Mouse (Mus musculus) gastrocnemius, adult 18-20 months (tissue): ENCODE results near the gene Smyd3. TPM values are rescaled to one million over a fixed set of nuclear protein-coding genes. Genes with fewer than 3 reads are reported as not detected.

Experiments
- DNase-seq: peaks from one replicate; pipeline ENCODE4 v3.0.0; 2021; ENCODE audit warnings: low spot score
- long read RNA-seq, 2 experiments: library from polyadenylated mRNA; stranded (forward); transcript quantifications; one replicate each; pipeline ENCODE4 v2.0.0; 2021
- total RNA-seq, 2 experiments: library from RNA; stranded (reverse); gene quantifications; 2 replicates each; pipeline ENCODE4 v1.2.3; 2021

Gene Smyd3
- 1 to 10 TPM; 5.1 to 5.2 TPM for total RNA-seq
- long read RNA-seq, experiment 1: 0 reads
- long read RNA-seq, experiment 2, partial matches to known transcripts: 0 of 2 reads
- long read RNA-seq, experiment 2, other reads (novel, unspliced or antisense): 1 of 2 reads

GRCm38 (mm10) chr1:179517713-179518465 is at the start of gene Smyd3:
Smyd3 (minus strand) TSS chr1:179518041.
- peak; percentile 85 for DNase-seq

DNA sequence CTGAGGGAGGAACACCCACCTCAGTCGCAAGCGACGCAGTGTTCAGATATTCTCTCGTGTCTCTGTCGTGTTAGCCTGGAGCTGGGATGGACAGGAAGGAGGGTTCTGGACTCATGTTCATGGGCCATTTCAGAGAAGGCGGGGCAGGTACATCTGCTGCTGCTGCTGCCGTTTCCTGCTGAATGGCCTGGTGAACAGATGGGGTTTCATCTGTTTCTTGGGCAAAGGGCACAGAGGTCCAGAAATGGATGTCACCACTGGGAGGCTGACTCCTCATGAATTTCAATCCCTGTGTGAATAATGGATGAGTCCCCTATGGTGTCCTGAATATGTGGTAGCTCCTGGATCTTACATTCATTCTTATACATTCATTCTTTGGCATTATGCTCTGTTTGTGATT is 49.7 kb upstream of the Smyd3 start:
- DNase-seq: peak; percentile 45

GRCm38 (mm10) chr1:179563926-179564325 is 46.1 kb upstream of the Smyd3 start:
- DNase-seq: peak; percentile 59

GRCm38 (mm10) chr1:179563211-179563610 is 45.4 kb upstream of the Smyd3 start:
- DNase-seq: no peak

- DNase-seq: no peak
Observed at GRCm38 (mm10) chr1:179560845-179561430, 43.1 kb upstream of the Smyd3 start.

GRCm38 (mm10) chr1:179559446-179560194 is 41.8 kb upstream of the Smyd3 start:
- no peak for DNase-seq

GRCm38 (mm10) chr1:179556921-179557320 is 39.1 kb upstream of the Smyd3 start:
- no peak for DNase-seq

- DNase-seq: no peak
Observed at GRCm38 (mm10) chr1:179553949-179554347, 36.1 kb upstream of the Smyd3 start.

GRCm38 (mm10) chr1:179553197-179553948 is 35.5 kb upstream of the Smyd3 start:
- no peak for DNase-seq

- peak; percentile 51 for DNase-seq
Observed at GRCm38 (mm10) chr1:179552751-179553150, 34.9 kb upstream of the Smyd3 start.

GRCm38 (mm10) chr1:179551921-179552320 is 34.1 kb upstream of the Smyd3 start:
- DNase-seq: no peak

DNA sequence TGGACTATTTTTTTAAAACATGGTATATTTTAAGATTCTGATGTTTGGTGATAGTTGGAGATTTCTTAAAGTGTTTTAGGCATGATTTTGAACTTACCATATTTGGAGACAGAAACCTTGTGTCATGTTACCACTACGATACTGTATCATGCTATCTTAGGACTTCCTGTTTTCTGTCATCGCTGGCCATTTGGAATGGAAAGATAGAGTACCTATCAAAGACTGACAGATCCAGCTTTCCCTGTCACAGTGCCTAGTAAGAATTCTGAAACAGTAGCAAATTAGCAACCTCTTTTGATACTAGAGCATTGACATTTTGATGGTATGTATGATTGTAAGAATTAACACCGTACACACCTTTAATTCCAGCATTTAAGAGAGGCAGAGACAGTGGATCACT is 33.5 kb upstream of the Smyd3 start:
- DNase-seq: no peak

DNA sequence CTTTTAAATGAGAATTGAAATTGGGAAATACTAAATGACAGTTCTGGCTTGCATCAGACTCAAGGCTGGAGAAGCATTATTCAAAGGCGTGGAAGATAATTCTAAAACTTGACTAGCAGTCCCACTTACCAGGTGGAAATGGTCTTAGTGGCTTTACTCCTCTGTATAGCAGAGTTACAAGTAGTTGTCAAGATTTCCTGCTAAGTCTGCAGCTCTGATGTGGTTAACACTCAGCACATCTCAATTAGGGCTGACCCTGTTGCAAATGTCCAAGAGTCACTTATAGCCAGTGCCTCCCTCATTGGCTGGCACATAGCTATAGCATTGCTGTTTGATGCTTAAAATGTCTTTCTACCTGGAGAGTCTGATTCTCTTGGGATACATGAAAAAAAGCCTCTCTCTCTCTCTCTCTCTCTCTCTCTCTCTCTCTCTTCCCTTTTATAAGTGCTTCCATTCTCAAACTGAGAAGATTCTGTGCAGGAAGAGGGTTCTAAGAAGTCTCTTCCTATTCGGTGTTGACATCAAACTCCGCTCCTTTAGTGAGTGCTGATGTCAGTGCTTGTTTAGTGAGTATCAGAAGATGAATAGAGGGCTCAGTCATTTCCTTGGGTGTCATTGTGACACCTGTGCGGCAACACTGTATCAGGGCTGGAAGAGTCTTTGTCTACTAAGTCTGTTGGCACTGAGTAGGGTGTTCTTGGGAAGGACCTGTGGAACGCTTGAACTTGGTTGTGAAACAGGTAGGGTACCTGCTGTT is 31.3 kb upstream of the Smyd3 start:
- DNase-seq: no peak

DNA sequence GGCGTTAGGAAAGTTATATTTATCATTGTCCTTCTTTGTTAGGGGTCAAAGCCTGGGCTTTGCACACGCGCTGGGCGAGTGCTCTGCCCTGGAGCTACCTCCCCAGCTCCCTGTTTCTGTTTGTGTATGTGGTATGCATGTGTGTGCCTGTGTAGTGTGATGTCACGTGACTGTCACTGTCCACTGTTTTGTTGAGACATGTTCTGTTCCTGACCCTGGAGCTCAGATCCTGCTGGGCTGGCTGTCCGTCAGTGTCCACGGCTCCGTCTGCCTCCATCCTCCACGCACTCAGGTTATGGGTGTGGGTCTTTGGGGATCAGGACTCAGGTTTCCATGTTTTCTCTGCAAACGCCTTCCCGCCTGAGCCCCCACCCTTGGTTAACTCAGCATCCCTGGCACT is 30.4 kb upstream of the Smyd3 start:
- no peak for DNase-seq

DNA sequence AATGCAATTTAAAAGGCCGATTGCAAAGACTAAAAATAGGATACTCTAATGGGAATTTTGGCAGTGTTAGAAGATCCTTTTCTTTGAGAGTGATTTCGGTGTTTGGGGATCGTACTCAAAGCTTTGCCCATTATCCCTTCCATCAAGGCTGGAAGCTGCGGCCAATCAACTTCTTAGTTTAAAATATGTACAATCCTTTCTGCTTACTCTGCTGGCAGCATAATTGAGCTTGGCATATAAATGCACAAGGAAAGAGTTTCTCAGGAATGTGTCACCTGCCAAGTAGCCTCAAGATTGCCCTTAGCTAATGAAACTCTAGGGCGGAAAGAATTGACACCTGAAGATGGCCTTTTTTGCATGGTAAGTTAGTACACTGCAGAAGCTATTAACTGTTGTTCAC is 29.3 kb upstream of the Smyd3 start:
- DNase-seq: no peak

DNA sequence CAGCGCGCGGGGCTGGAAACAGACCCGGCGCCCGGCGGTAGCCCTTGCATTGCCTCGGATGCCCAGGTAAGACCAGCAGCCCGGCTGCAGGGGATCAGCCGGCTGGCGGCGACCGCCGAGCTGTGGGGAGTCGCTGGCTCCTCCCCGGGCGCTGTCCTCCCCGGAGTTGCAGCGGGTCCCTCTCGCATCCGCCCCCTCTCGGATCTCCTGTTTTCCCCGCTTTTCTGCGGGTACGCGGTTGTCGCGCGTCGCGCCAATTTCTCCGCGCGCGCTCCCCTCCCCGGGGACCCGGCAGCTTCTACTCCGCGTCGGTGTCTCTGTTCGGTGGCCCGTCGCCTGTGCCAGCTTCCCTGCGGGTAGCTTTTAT is 28.7 kb upstream of the Smyd3 start:
- DNase-seq: no peak

DNA sequence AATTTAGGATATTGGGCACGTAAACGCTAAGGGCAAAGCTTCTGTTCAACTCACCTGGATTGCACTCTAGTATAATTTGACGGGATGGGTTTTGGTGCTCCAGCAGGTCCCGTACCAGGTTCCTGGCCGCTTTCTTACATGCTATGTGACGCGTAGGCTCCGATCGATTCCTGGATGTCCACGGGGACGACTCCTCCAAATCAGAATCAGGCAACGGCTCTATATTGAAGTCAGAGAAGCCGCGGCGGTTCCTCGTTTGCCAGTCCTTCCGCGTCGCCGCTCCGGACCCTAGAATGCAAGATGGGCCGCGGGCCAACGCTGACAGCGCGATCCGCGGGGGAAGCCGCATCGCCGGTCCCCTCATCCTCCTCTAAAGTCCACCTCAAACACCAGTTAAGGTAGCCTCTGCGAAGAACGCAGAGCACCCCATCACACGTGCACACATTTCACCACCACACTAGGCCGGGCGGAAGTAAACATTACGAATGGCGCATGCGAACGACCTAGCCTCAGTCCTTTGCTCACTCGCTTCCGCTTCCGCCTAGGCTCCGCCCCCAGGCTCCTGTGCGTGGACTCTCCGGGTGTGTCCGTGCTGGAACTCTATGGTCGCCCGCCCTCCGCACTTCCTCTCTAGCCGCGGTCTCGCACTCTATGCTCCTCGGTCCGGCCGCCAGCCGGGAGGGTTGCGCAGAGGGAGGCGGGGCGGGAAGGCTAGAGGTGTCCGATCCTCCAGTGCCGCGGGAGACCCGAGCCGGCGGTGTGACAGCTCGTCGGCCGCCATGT is 28.1 kb upstream of the Smyd3 start, which contains the start of the genes Tfb2m and Cnst:
TSS of gene Tfb2m (minus strand) at position 500 of the 783 bp plus-strand sequence.
TSS of gene Cnst (plus strand) at position 603 of the 783 bp plus-strand sequence.
- DNase-seq: peak; percentile 99

DNA sequence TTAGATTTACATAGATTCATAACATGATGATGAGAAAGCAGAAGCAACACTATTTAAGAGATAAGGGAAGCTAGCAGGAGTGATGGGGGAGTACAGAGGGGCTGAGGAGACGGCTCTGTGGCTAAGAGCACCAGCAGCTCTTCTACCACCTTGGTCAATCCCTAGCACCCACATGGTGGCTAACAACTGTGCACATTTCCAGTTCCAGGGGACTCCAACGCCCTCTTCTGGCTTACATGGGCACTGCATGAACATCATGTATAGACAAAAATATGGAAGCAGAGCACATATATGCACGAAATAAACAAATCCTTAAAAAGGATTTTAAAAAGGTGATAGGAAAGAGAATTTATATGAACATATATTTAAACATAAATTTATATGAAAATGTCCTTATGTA is 23.7 kb upstream of the Smyd3 start:
- DNase-seq: no peak

GRCm38 (mm10) chr1:179539887-179540286 is 22.0 kb upstream of the Smyd3 start:
- no peak for DNase-seq

- DNase-seq: no peak
Observed at GRCm38 (mm10) chr1:179539054-179539453, 21.2 kb upstream of the Smyd3 start.
